Mouse (Mus musculus): ENCODE measurements around the gene Cpa5. TPM values are rescaled to one million over a fixed set of nuclear protein-coding genes. Genes with fewer than 3 reads are reported as not detected.

Gene Cpa5
- polyA plus RNA-seq, 1 experiment from 2014 or later, result not detected

- no peaks in the 10 kb centered on the region for H3K4me1 ChIP-seq
- no peak overlapping the region for H3K4me2 ChIP-seq
- no peaks in the 10 kb centered on the region for H3K36me3 ChIP-seq
- no peaks in the 10 kb centered on the region for H3K9me3 ChIP-seq
- H3K9ac ChIP-seq, result no peak overlapping the region
- no peaks in the 10 kb centered on the region for H3K27me3 ChIP-seq
- 83% methylated on average over 4 of the region's 4 CpGs for WGBS
- no peak for ATAC-seq (ENCODE audit: borderline replicate concordance, extremely low read depth, low FRiP score, low TSS enrichment)
- H3K4me3 ChIP-seq, result no peak overlapping the region
- no peak overlapping the region for H3K27ac ChIP-seq
Observed at GRCm38 (mm10) chr6:30605111-30605510, 5.7 kb upstream of the Cpa5 start.

DNA sequence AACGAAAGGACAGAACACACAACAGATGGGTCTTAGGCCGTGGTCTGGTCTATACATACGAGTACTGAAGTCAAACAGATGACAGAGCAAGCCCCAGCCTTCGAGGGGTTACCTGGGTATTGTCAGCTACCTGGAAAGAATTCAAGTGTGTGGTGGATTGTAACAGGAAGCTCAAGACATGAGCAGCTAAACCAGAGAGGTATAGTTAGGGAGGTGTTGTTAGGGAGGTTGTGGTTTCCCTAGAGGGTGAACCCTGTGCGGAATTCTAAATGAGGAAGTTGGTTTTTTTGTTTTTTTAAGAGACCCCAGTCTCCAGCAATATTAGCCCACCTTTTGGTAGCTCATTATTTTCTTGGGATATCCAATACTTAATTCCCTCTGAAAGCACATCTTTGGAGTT lies 5.1 kb upstream of the Cpa5 start:
- 75% methylated on average over 5 of the region's 5 CpGs for WGBS
- H3K27me3 ChIP-seq, result no peaks in the 10 kb centered on the region
- H3K4me1 ChIP-seq, result no peaks in the 10 kb centered on the region
- H3K36me3 ChIP-seq, result no peaks in the 10 kb centered on the region
- ATAC-seq (ENCODE audit: borderline replicate concordance, extremely low read depth, low FRiP score, low TSS enrichment), result no peak
- no peak overlapping the region for H3K27ac ChIP-seq
- no peak overlapping the region for H3K4me2 ChIP-seq
- H3K4me3 ChIP-seq, result no peak overlapping the region
- H3K9me3 ChIP-seq, result no peaks in the 10 kb centered on the region
- no peak overlapping the region for H3K9ac ChIP-seq

GRCm38 (mm10) chr6:30611212-30611611 lies 402 bp downstream of the Cpa5 start:
- H3K36me3 ChIP-seq, result no peaks in the 10 kb centered on the region
- H3K4me3 ChIP-seq, result no peak overlapping the region
- no peaks in the 10 kb centered on the region for H3K27me3 ChIP-seq
- no peaks in the 10 kb centered on the region for H3K9me3 ChIP-seq
- ATAC-seq (ENCODE audit: borderline replicate concordance, extremely low read depth, low FRiP score, low TSS enrichment), result no peak
- H3K9ac ChIP-seq, result no peak overlapping the region
- H3K27ac ChIP-seq, result no peak overlapping the region
- WGBS, result 80% methylated on average over 5 of the region's 5 CpGs
- peaks cover 2% of the 10 kb centered on the region for H3K4me1 ChIP-seq
- no peak overlapping the region for H3K4me2 ChIP-seq

- ATAC-seq (ENCODE audit: borderline replicate concordance, extremely low read depth, low FRiP score, low TSS enrichment), result no peak
- WGBS, result 82% methylated on average over 6 of the region's 6 CpGs
- Histone ChIP-seq H3K27ac (no peak overlapping the region), H3K4me3 (no peak overlapping the region), H3K4me2 (no peak overlapping the region), H3K36me3 (no peaks in the 10 kb centered on the region), H3K9me3 (no peaks in the 10 kb centered on the region), H3K4me1 (peaks cover 27% of the 10 kb centered on the region), H3K27me3 (no peaks in the 10 kb centered on the region), H3K9ac (no peak overlapping the region)
Observed at GRCm38 (mm10) chr6:30614251-30614650, 3.4 kb downstream of the Cpa5 start.

DNA sequence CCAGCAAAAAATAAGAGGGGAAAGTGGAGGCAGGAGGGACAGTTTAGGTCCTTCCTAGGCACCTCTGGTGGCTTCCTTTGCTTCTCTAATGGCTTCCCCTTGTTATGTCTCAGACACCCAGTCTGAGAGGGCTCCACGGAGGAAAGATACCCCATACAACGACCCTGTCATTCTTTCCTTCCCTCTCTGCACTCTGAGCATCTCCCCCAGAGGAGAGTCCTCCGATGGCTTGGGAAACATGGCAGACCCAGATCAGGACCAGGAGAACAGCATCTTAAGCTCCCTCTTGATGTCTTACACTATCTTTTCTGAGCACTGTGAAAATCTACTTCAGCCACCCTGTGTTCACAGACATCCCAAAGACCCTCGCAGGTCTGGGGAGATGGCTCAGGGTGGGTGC lies 4.9 kb downstream of the Cpa5 start:
- H3K4me3 ChIP-seq, result no peak overlapping the region
- 38% methylated on average over 4 of the region's 4 CpGs for WGBS
- no peak overlapping the region for H3K9ac ChIP-seq
- no peaks in the 10 kb centered on the region for H3K27me3 ChIP-seq
- H3K9me3 ChIP-seq, result no peaks in the 10 kb centered on the region
- no peaks in the 10 kb centered on the region for H3K36me3 ChIP-seq
- H3K4me2 ChIP-seq, result no peak overlapping the region
- no peak overlapping the region for H3K27ac ChIP-seq
- no peak for ATAC-seq (ENCODE audit: borderline replicate concordance, extremely low read depth, low FRiP score, low TSS enrichment)
- H3K4me1 ChIP-seq, result peaks cover 34% of the 10 kb centered on the region

DNA sequence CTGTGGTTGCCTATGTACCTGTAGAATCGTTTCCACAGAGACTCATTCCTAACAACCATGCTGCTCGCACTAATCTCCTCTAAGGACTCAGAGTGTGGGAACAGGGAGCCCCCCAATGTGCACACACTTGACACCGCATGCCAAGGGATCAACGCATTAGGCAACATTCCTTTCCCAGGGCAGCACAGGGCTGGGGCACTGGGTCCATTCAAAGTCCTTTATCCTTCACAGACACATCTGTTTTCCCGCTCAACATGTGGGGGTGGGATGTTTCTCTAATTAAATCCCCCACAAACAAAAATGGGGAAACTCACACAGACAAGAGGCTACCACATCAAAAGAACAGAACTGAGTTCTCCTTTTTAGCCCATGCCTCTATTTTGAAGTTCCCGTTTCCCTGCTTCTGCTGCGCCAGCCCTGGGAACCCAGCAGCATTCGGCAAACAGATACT lies 5.7 kb downstream of the Cpa5 start:
- no peak overlapping the region for H3K9ac ChIP-seq
- H3K9me3 ChIP-seq, result no peaks in the 10 kb centered on the region
- H3K27me3 ChIP-seq, result no peaks in the 10 kb centered on the region
- H3K4me1 ChIP-seq, result peaks cover 41% of the 10 kb centered on the region
- H3K36me3 ChIP-seq, result no peaks in the 10 kb centered on the region
- H3K4me3 ChIP-seq, result no peak overlapping the region
- 19% methylated on average over 8 of the region's 8 CpGs for whole genome bisulfite sequencing
- ATAC-seq (ENCODE audit: borderline replicate concordance, extremely low read depth, low FRiP score, low TSS enrichment), result no peak
- H3K4me2 ChIP-seq, result no peak overlapping the region
- no peak overlapping the region for H3K27ac ChIP-seq

- Histone ChIP-seq H3K9me3 (no peaks in the 10 kb centered on the region), H3K9ac (no peak overlapping the region), H3K27me3 (no peaks in the 10 kb centered on the region), H3K27ac (0 out of 2 replicates have a peak overlapping the region, but pooled peaks have one; percentile 11), H3K36me3 (no peaks in the 10 kb centered on the region), H3K4me3 (no peak overlapping the region), H3K4me1 (peaks cover 44% of the 10 kb centered on the region), H3K4me2 (peak overlapping the region; percentile 43)
- 0 out of 2 replicates have a peak, but pooled peaks have one; percentile 10 for ATAC-seq (ENCODE audit: borderline replicate concordance, extremely low read depth, low FRiP score, low TSS enrichment)
- WGBS, result 16% methylated on average over 13 of the region's 13 CpGs
Observed at GRCm38 (mm10) chr6:30617020-30617958, 6.5 kb downstream of the Cpa5 start.

DNA sequence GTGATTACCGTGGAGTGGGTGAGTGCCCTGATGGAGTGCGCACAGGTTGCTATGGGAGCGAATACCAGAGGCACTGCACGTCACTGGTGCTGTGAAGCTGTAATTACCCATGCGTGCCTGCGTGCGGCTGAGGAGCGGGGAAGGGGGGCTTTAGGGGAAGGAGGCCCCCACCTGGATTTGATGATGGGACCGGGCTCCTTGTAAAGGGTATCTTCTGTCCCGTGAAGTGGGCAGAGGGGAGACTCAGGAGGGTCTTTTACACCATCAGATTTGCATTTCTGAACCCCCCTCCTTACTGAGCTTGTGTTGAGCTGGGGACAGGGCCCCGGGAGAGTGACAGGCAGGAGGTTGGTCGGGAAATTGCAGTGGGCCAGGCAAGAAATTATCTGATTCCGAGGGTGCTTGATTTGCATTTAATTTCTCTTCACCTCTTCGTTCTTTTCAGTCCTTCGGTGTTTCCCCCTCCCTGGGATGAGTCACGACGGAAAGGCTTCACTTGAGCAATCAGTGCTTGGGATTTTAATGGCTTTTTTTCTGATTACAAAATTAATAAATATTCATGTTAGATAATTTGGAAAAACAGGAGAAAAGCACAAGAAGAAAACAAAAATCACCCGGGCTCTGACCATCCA lies 7.3 kb downstream of the Cpa5 start:
- WGBS, result 25% methylated on average over 18 of the region's 18 CpGs
- Histone ChIP-seq H3K4me2 (peak overlapping the region; percentile 43), H3K27me3 (no peaks in the 10 kb centered on the region), H3K4me1 (peaks cover 46% of the 10 kb centered on the region), H3K27ac (0 out of 2 replicates have a peak overlapping the region, but pooled peaks have one; percentile 8), H3K9ac (peak overlapping the region; percentile 25; the same call in 1 of the 2 replicates), H3K9me3 (no peaks in the 10 kb centered on the region), H3K36me3 (no peaks in the 10 kb centered on the region), H3K4me3 (no peak overlapping the region)
- ATAC-seq (ENCODE audit: borderline replicate concordance, extremely low read depth, low FRiP score, low TSS enrichment), result peak; percentile 23; the same call in 1 of the 2 replicates

- Histone ChIP-seq H3K4me1 (peaks cover 46% of the 10 kb centered on the region), H3K4me3 (no peak overlapping the region), H3K27ac (0 out of 2 replicates have a peak overlapping the region, but pooled peaks have one; percentile 4), H3K9ac (no peak overlapping the region), H3K36me3 (no peaks in the 10 kb centered on the region), H3K27me3 (no peaks in the 10 kb centered on the region), H3K9me3 (no peaks in the 10 kb centered on the region), H3K4me2 (no peak overlapping the region)
- no peak for ATAC-seq (ENCODE audit: borderline replicate concordance, extremely low read depth, low FRiP score, low TSS enrichment)
- WGBS, result 47% methylated on average over 6 of the region's 6 CpGs
Observed at GRCm38 (mm10) chr6:30618735-30619134, 7.9 kb downstream of the Cpa5 start.

DNA sequence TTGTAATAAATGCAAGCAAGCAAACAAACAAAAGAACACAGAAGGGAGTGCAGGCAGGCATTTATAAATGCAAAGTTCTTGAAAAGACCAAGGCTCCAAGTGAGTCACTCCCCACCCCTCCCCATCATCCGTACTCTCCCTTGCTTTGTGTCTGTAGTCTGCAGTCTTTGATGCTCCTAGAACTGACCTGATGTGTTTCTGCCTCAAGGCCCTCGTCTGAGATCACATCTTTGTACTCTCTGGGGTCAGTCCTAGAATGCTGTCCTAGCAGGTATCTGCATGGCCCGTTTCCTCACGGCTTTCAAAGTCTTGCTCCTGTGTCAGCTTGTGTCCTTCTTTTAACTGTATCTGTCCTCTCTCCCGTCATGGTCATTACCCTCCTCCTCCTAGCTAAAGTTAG lies 8.8 kb downstream of the Cpa5 start:
- no peak overlapping the region for H3K4me2 ChIP-seq
- H3K9ac ChIP-seq, result no peak overlapping the region
- ATAC-seq (ENCODE audit: borderline replicate concordance, extremely low read depth, low FRiP score, low TSS enrichment), result no peak
- 82% methylated on average over 5 of the region's 5 CpGs for WGBS
- H3K4me3 ChIP-seq, result no peak overlapping the region
- no peaks in the 10 kb centered on the region for H3K9me3 ChIP-seq
- no peaks in the 10 kb centered on the region for H3K36me3 ChIP-seq
- H3K27ac ChIP-seq, result no peak overlapping the region
- peaks cover 46% of the 10 kb centered on the region for H3K4me1 ChIP-seq
- no peaks in the 10 kb centered on the region for H3K27me3 ChIP-seq

DNA sequence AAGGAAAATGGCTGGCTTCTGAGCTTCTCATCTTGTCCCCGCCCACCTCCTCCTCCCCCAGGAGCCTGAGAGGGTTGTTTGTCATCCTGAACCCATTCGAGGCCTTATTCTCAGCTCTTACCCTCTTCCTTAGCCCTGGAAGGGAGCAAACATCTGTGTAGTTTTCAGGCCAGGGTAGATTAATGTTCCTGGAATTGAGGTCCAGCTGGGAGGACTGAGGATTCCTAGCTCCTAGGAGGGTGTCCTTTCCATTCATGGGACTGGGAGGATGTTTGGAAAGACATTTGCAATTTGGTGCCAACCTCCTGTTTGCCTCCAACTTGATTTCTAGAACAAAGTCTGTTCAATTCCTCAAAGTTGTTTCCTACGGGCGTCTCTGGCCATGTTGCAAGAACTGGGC lies 9.8 kb downstream of the Cpa5 start:
- Histone ChIP-seq H3K4me1 (peaks cover 46% of the 10 kb centered on the region), H3K27me3 (no peaks in the 10 kb centered on the region), H3K9me3 (no peaks in the 10 kb centered on the region), H3K36me3 (no peaks in the 10 kb centered on the region), H3K27ac (peak overlapping the region; percentile 85), H3K9ac (no peak overlapping the region), H3K4me3 (no peak overlapping the region), H3K4me2 (no peak overlapping the region)
- 62% methylated on average over 4 of the region's 4 CpGs for WGBS
- ATAC-seq (ENCODE audit: borderline replicate concordance, extremely low read depth, low FRiP score, low TSS enrichment), result no peak

GRCm38 (mm10) chr6:30620994-30621393 lies 10.2 kb downstream of the Cpa5 start:
- Histone ChIP-seq H3K4me1 (peaks cover 46% of the 10 kb centered on the region), H3K4me3 (no peak overlapping the region), H3K9ac (no peak overlapping the region), H3K9me3 (no peaks in the 10 kb centered on the region), H3K36me3 (no peaks in the 10 kb centered on the region), H3K27ac (peak overlapping the region; percentile 85), H3K4me2 (no peak overlapping the region), H3K27me3 (no peaks in the 10 kb centered on the region)
- WGBS, result 76% methylated on average over 6 of the region's 6 CpGs
- no peak for ATAC-seq (ENCODE audit: borderline replicate concordance, extremely low read depth, low FRiP score, low TSS enrichment)
